Mouse (Mus musculus) hindbrain, embryonic 13.5 days (tissue): Measurements from ENCODE around the gene Tspan18. TPM values are rescaled to one million over a fixed set of nuclear protein-coding genes. Genes with fewer than 3 reads are reported as not detected.

Experiments
- ATAC-seq: fragments of 200-750 bp; cut with Nextera tagmentation; 2 replicates; pipeline ENCODE4 v1.8.0; 2017; ENCODE audit warnings: moderate TSS enrichment; ENCODE audit not compliant: low FRiP score
- H3K27ac ChIP-seq: fragments of 300-500 bp; sonication (generic); 2 replicates; pipeline ENCODE4 v1.5.1; 2015; ENCODE audit warnings: inconsistent platforms, mild to moderate bottlenecking, moderate library complexity
- H3K27me3 ChIP-seq: fragments of 300-500 bp; sonication (generic); 2 replicates; pipeline ENCODE4 v1.6.1; 2015; ENCODE audit warnings: mild to moderate bottlenecking, inconsistent platforms
- H3K36me3 ChIP-seq: fragments of 300-500 bp; sonication (generic); 2 replicates; pipeline ENCODE4 v1.6.1; 2015; ENCODE audit warnings: mild to moderate bottlenecking, inconsistent platforms
- H3K4me1 ChIP-seq: fragments of 300-500 bp; sonication (generic); replicated peaks from 2 replicates; pipeline ENCODE4 v1.6.1; 2015; ENCODE audit warnings: inconsistent platforms
- H3K4me2 ChIP-seq: fragments of 300-500 bp; sonication (generic); 2 replicates; pipeline ENCODE4 v1.6.1; 2015; ENCODE audit warnings: inconsistent platforms, mild to moderate bottlenecking, moderate library complexity
- H3K4me3 ChIP-seq: fragments of 300-500 bp; sonication (generic); 2 replicates; pipeline ENCODE4 v1.5.1; 2015; ENCODE audit warnings: mild to moderate bottlenecking, inconsistent platforms
- H3K9ac ChIP-seq: fragments of 300-500 bp; sonication (generic); 2 replicates; pipeline ENCODE4 v1.6.1; 2015; ENCODE audit warnings: mild to moderate bottlenecking, inconsistent platforms
- H3K9me3 ChIP-seq: fragments of 300-500 bp; sonication (generic); 2 replicates; pipeline ENCODE4 v1.6.1; 2016; ENCODE audit warnings: inconsistent platforms
- WGBS: fragments of 180-500 bp; shearing (Covaris S2); methylation state at CpG from one replicate; pipeline ENCODE4 v1.1.7; 2015; 5-methylcytosine and 5-hydroxymethylcytosine counted together
- polyA plus RNA-seq: library from polyadenylated mRNA; unstranded; fragments of >200 nt; fragmentation: Nextera tagmentation; extraction: Ambion mirVana; gene quantifications from 2 replicates; pipeline ENCODE4 v1.2.1, GENCODE M21; 2015

Gene Tspan18
- polyA plus RNA-seq, 1 experiment from 2014 or later: 32.5 TPM

GRCm38 (mm10) chr2:93312458-93312857 lies 21.8 kb downstream of the Tspan18 start:
- no peak overlapping the region for H3K9ac ChIP-seq
- no peak overlapping the region for H3K4me3 ChIP-seq
- 0 out of 2 replicates have a peak, but pooled peaks cover 4% of the 10 kb centered on the region for H3K36me3 ChIP-seq
- H3K4me1 ChIP-seq: peaks cover 78% of the 10 kb centered on the region
- 0 out of 2 replicates have a peak overlapping the region, but pooled peaks have one; percentile 4 for H3K27ac ChIP-seq
- no peak for ATAC-seq
- H3K27me3 ChIP-seq: no peaks in the 10 kb centered on the region
- H3K9me3 ChIP-seq: no peaks in the 10 kb centered on the region
- 87% methylated on average over 3 of the region's 3 CpGs for WGBS
- no peak overlapping the region for H3K4me2 ChIP-seq

- Histone ChIP-seq H3K27me3 (no peaks in the 10 kb centered on the region), H3K36me3 (0 out of 2 replicates have a peak, but pooled peaks cover 4% of the 10 kb centered on the region), H3K9me3 (no peaks in the 10 kb centered on the region), H3K4me2 (no peak overlapping the region), H3K27ac (peak overlapping the region; percentile 74), H3K9ac (no peak overlapping the region), H3K4me1 (peaks cover 64% of the 10 kb centered on the region), H3K4me3 (no peak overlapping the region)
- 89% methylated on average over 14 of the region's 14 CpGs for WGBS
- ATAC-seq: no peak
These were observed 24.4 kb downstream of the Tspan18 start for GRCm38 (mm10) chr2:93309724-93310413.

GRCm38 (mm10) chr2:93306898-93307297 lies 27.4 kb downstream of the Tspan18 start:
- Histone ChIP-seq H3K4me2 (no peak overlapping the region), H3K9ac (no peak overlapping the region), H3K36me3 (0 out of 2 replicates have a peak, but pooled peaks cover 4% of the 10 kb centered on the region), H3K27me3 (no peaks in the 10 kb centered on the region), H3K4me3 (no peak overlapping the region), H3K9me3 (no peaks in the 10 kb centered on the region), H3K27ac (no peak overlapping the region), H3K4me1 (peaks cover 57% of the 10 kb centered on the region)
- 91% methylated on average over 4 of the region's 4 CpGs for WGBS
- no peak for ATAC-seq

GRCm38 (mm10) chr2:93304273-93304634 lies 30.1 kb downstream of the Tspan18 start:
- ATAC-seq: peak; percentile 29; the same call in 1 of the 2 replicates
- WGBS: 36% methylated on average over 4 of the region's 4 CpGs
- H3K4me3 ChIP-seq: no peak overlapping the region
- no peaks in the 10 kb centered on the region for H3K9me3 ChIP-seq
- H3K9ac ChIP-seq: no peak overlapping the region; the same call in 1 of the 2 replicates
- H3K27me3 ChIP-seq: no peaks in the 10 kb centered on the region
- H3K4me2 ChIP-seq: no peak overlapping the region
- no peaks in the 10 kb centered on the region for H3K36me3 ChIP-seq
- H3K27ac ChIP-seq: peak overlapping the region; percentile 79
- peaks cover 51% of the 10 kb centered on the region for H3K4me1 ChIP-seq

- Histone ChIP-seq H3K4me1 (peaks cover 50% of the 10 kb centered on the region), H3K9me3 (no peaks in the 10 kb centered on the region), H3K4me2 (no peak overlapping the region), H3K27me3 (no peaks in the 10 kb centered on the region), H3K27ac (peak overlapping the region; percentile 79), H3K9ac (peak overlapping the region; percentile 19; the same call in 1 of the 2 replicates), H3K4me3 (no peak overlapping the region), H3K36me3 (no peaks in the 10 kb centered on the region)
- no peak for ATAC-seq
- WGBS: 10% methylated on average over 16 of the region's 16 CpGs
These were observed 30.6 kb downstream of the Tspan18 start for GRCm38 (mm10) chr2:93303585-93304272.

GRCm38 (mm10) chr2:93303260-93303584 lies 31.1 kb downstream of the Tspan18 start:
- H3K27ac ChIP-seq: peak overlapping the region; percentile 79
- H3K27me3 ChIP-seq: no peaks in the 10 kb centered on the region
- H3K4me2 ChIP-seq: no peak overlapping the region
- H3K36me3 ChIP-seq: no peaks in the 10 kb centered on the region
- H3K9ac ChIP-seq: peak overlapping the region; percentile 19; the same call in 1 of the 2 replicates
- 23% methylated on average over 5 of the region's 5 CpGs for WGBS
- ATAC-seq: 0 out of 2 replicates have a peak, but pooled peaks have one; percentile 25
- no peak overlapping the region for H3K4me3 ChIP-seq
- H3K4me1 ChIP-seq: peaks cover 48% of the 10 kb centered on the region
- no peaks in the 10 kb centered on the region for H3K9me3 ChIP-seq

- Histone ChIP-seq H3K27me3 (no peaks in the 10 kb centered on the region), H3K27ac (no peak overlapping the region), H3K36me3 (peaks cover 8% of the 10 kb centered on the region), H3K4me2 (no peak overlapping the region), H3K9ac (no peak overlapping the region), H3K9me3 (no peaks in the 10 kb centered on the region), H3K4me1 (peaks cover 21% of the 10 kb centered on the region), H3K4me3 (no peak overlapping the region)
- ATAC-seq: no peak
- WGBS: 87% methylated on average over 3 of the region's 3 CpGs
These were observed 36.6 kb downstream of the Tspan18 start for GRCm38 (mm10) chr2:93297656-93298055.

- ATAC-seq: 0 out of 2 replicates have a peak, but pooled peaks have one; percentile 19
- H3K9me3 ChIP-seq: no peaks in the 10 kb centered on the region
- peak overlapping the region; percentile 81 for H3K27ac ChIP-seq
- peaks cover 8% of the 10 kb centered on the region for H3K36me3 ChIP-seq
- H3K4me1 ChIP-seq: peaks cover 67% of the 10 kb centered on the region
- H3K27me3 ChIP-seq: no peaks in the 10 kb centered on the region
- 32% methylated on average over 13 of the region's 13 CpGs for WGBS
- H3K4me2 ChIP-seq: no peak overlapping the region
- no peak overlapping the region for H3K9ac ChIP-seq
- H3K4me3 ChIP-seq: no peak overlapping the region
These were observed 42.9 kb downstream of the Tspan18 start for GRCm38 (mm10) chr2:93291186-93291926.

- Histone ChIP-seq H3K4me1 (peaks cover 75% of the 10 kb centered on the region), H3K9me3 (no peaks in the 10 kb centered on the region), H3K9ac (no peak overlapping the region), H3K27ac (peak overlapping the region; percentile 81), H3K4me2 (no peak overlapping the region), H3K27me3 (no peaks in the 10 kb centered on the region), H3K4me3 (no peak overlapping the region), H3K36me3 (peaks cover 8% of the 10 kb centered on the region)
- ATAC-seq: no peak
- WGBS: 23% methylated on average over 7 of the region's 7 CpGs
These were observed 43.8 kb downstream of the Tspan18 start for GRCm38 (mm10) chr2:93290345-93291118.

- 55% methylated on average over 10 of the region's 10 CpGs for WGBS
- Histone ChIP-seq H3K27ac (peak overlapping the region; percentile 81), H3K9me3 (no peaks in the 10 kb centered on the region), H3K4me3 (no peak overlapping the region), H3K9ac (no peak overlapping the region), H3K36me3 (peaks cover 6% of the 10 kb centered on the region), H3K4me1 (peaks cover 89% of the 10 kb centered on the region), H3K27me3 (no peaks in the 10 kb centered on the region), H3K4me2 (no peak overlapping the region)
- no peak for ATAC-seq
These were observed 45.1 kb downstream of the Tspan18 start for GRCm38 (mm10) chr2:93289161-93289560.

GRCm38 (mm10) chr2:93287348-93287747 lies 47.0 kb downstream of the Tspan18 start:
- Histone ChIP-seq H3K9ac (peak overlapping the region; percentile 60), H3K4me2 (no peak overlapping the region), H3K36me3 (no peaks in the 10 kb centered on the region), H3K27ac (peak overlapping the region; percentile 94), H3K4me3 (no peak overlapping the region), H3K4me1 (peaks cover 98% of the 10 kb centered on the region), H3K27me3 (no peaks in the 10 kb centered on the region), H3K9me3 (no peaks in the 10 kb centered on the region)
- WGBS: 12% methylated on average over 4 of the region's 4 CpGs
- peak; percentile 19; the same call in 1 of the 2 replicates for ATAC-seq
